Mouse (Mus musculus): Measurements from ENCODE around the gene Lrrc1.
A peak's percentile ranks its signal among the peaks of the same experiment; 100 is the strongest.

DNA sequence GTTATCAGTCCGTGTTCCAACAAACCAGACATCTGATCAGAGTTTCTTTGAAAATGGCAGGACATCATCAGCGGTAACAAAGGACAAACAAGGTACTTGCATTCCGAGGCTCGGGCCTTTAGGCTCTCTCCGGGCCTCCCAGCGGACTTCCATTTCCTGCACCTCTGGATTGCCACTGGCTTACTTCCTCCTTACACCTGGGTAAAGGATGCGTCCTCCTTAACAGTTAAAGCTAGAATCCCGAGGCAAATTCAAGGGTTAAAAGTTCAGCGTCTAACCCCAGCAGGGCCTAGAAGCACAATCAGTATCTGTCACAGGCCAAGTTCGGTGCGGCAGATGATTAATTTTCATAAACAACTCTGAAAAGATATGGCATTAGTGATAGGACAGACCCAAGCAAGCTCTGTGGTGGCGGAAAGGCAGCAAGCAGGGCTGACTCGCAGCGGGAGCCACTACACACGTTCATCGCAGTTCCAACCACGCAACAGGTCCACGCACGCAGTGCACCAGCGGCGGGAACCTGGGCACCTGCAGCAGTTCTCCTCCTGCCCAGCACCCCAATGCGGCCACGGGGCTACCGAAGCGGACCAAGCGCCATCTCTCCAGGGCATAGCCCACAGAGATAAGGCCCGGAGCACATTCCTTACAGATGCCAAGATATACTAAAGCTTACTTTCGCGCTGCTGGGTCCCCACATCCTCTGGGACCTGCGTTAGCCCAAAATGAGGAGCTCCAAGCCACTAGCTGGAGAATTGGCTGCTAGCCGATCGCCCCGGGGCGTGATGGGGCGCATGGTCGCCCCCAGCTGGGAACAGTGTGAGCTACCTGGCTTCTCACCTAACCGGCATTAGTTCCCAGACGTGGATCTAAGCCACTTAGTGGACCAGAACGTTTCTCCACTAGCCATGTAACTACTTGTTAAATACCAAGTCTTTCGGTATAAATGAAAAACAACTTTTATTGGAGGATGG, 1.0 kb downstream of the Lrrc1 start:
- TF ChIP-seq CTCF (IDR thresholded peaks at IDR 0.05) (peak; percentile 50), POLR2A (IDR thresholded peaks at IDR 0.05; ENCODE audit: insufficient read depth, low read depth, low read length) (no peak)

Measured in heart, adult 2 months (tissue).